Mouse (Mus musculus): ENCODE results near the gene 4933424G06Rik.

The 4933424G06Rik gene

DNA sequence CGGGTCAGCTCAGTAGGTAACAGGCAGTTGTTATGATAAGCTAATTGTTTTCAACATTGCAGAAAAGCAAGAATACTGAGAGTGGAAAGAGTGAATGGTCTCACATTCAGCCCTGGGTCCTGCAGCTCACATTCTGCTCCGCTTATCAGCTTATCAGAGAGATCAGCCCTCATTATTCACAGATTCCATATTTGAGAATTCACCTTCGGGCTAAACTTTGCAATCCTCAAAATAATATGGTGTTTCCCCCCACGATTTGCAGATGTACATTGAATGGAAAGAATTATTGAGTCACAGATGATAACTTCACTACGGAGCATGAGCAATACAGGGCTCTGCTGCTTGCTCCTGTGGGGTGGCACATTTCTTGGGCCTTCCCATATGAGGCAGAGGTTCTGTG lies 58.8 kb downstream of the 4933424G06Rik start:
- no peak for DNase-seq (ENCODE audit: extremely low read depth, low read depth, low spot score)

DNA sequence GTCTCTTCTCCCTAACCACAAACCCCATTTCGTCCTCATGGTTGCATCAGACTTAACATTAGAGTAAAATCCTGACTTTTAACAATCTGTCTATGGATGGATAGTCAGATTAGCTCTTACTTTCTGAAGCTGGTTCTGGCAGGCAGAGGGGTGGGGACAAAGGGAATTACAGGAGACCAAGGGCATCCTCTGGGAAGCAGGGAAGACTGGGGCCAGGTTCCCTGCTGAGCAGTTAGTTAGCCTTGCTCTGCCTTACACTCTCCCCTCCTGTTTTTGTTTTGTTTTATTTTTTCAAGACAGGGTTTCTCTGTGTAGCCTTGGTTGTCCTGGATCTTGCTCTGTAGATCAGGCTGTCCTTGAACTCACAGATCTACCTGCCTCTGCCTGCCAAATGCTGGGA lies 60.0 kb downstream of the 4933424G06Rik start:
- DNase-seq (ENCODE audit: extremely low read depth, low read depth, low spot score): no peak

GRCm38 (mm10) chr1:36770998-36771397 lies 61.0 kb downstream of the 4933424G06Rik start:
- DNase-seq (ENCODE audit: extremely low read depth, low read depth, low spot score): no peak

GRCm38 (mm10) chr1:36772198-36772934 lies 62.4 kb downstream of the 4933424G06Rik start:
- DNase-seq (ENCODE audit: extremely low read depth, low read depth, low spot score): no peak

- no peak for DNase-seq (ENCODE audit: extremely low read depth, low read depth, low spot score)
Measured at GRCm38 (mm10) chr1:36780793-36781192, 70.8 kb downstream of the 4933424G06Rik start.

GRCm38 (mm10) chr1:36782476-36782875 lies 72.5 kb downstream of the 4933424G06Rik start:
- DNase-seq (ENCODE audit: extremely low read depth, low read depth, low spot score): no peak

DNA sequence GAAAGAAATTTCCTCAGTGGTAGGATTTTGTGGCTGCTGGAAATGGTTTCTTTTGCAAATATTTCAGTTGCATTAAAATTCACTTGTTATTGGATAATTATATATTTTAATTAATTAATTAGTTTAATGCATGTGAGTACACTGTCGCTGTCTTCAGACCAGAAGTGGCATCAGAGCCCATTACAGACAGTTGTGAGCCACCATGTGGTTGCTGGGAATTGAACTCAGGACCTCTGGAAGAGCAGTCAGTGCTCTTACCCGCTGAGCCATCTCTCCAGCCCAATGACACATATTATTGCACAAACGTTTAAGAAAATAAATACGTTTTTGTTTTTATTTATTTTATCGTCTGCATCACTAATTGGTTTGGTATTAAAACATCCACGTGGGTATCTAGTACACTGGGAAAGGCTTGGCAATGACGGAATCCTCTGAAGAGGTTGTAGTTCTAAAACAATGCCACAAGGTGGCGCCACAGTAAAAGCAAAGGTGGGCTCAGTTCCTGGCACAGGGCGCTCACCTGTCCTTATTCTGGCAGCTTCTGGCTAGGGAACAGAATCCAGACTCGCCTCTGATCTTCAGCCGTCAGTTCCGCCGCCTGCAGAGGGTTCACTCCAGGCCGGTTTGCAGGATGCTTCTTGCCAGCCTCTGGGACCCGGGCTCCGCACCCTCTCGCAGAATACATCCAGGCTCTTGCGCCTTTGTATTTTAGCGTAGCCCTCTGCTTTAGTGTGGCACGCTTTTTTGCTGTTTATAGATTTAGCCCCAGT lies 74.6 kb downstream of the 4933424G06Rik start:
- DNase-seq (ENCODE audit: extremely low read depth, low read depth, low spot score): peak; percentile 10

GRCm38 (mm10) chr1:36785238-36785641 lies 75.3 kb downstream of the 4933424G06Rik start:
- no peak for DNase-seq (ENCODE audit: extremely low read depth, low read depth, low spot score)

DNA sequence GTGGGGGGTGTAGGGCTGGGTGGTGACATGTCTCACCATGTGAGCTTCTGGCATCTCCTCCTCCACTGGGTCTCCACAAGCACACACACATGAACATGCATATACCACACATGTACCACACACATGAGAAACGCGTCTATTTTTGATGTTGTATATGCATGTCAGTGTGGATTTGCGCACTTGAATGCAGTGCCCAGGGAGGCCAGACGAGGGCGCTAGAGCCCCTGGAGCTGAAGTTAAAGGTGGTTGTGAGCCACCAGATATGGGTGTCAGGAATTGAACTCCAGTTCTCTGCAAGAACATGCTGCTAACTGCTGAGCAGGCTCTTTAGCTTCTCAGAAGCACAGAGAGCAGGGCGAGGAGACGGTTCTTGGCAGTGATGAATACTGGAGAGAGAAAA lies 76.4 kb downstream of the 4933424G06Rik start:
- no peak for DNase-seq (ENCODE audit: extremely low read depth, low read depth, low spot score)

DNA sequence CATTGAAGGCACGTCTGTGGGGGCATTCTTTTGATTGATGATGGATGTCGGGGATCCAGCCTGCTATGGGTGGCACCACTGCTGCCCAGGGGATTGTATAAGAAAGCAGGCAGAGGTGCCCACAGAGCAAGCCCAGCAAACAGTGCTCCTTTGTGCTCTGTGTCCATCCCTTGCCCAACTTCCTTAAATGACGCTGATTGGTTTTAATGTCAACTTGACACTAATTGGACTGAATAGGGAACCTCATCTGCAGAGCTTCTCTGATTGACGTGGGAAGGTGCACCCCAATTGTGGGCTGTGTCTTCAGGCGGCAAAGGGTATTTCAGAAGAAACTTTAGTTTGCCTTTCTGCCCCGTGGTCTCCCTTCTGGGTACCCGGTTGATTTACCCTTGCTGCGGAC lies 79.5 kb downstream of the 4933424G06Rik start:
- no peak for DNase-seq (ENCODE audit: extremely low read depth, low read depth, low spot score)

DNA sequence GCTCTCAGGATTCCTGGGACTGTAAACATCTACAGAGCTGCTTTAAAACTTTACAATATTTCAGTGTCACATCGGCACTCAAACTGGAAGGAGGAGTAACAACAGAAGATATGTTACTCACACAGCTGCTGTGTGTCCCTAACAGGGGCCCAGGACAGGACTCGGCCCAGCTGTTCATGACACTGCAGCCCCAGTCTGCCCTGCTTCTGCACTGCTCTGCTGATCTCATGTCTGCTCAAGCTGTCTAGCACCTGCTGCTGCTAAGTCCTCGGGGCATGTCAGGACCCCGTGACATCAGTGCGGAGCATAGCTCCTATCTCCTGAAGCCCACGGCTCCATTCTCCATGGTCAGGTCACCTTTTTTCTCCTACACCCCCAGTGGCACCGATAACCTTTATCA lies 86.8 kb downstream of the 4933424G06Rik start:
- DNase-seq (ENCODE audit: extremely low read depth, low read depth, low spot score): no peak

GRCm38 (mm10) chr1:36797481-36797880 lies 87.5 kb downstream of the 4933424G06Rik start:
- no peak for DNase-seq (ENCODE audit: extremely low read depth, low read depth, low spot score)

DNA sequence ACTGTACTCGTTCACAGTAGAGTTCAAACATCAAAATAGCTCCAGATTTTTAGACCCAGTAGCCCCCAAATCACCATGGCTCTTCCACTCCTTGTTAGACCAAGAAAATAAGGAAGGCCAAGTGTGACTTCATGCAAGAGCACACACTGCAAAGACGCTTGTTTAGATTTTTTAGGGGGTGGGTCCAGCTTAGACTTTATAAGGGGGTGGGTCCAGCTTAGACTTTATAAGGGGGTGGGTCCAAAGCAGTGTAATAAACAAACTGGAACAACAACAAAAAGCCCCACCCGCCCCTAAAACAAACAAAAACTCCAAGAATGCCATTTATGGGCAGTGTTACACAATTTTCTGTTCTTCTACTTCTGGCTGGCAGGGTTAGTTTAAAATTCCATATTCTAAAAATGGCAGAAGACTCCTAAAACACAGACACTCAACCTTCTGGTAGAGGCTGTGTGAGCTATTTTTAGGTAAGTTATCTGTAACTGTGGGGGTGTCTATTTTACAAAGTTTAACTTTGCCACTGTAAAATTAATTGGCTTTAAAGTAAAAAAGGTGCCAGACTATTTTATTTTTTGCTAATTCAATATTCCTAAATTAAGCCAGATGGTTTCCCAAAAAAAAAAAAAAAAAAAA lies 90.5 kb downstream of the 4933424G06Rik start:
- DNase-seq (ENCODE audit: extremely low read depth, low read depth, low spot score): no peak

DNA sequence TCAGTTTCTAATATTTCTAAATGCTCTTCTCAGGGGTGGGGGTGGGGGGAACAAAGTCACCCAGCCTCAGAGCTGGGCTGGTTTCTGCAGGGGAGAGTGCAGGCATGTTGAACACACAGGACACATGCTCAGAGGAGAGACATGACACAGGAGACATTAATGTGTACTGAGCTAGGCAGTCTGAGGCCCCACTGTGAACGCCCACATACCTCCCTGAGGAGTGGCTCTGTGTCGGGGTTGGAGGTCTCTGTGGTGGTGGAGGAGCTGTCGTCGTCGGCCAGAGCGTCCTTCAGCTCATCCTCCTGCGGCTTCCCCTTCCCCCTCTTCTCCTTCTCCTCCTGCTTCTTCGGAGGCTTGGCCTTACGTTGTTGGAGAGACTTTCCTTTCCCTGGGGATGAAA lies 94.3 kb downstream of the 4933424G06Rik start:
- no peak for DNase-seq (ENCODE audit: extremely low read depth, low read depth, low spot score)

- peak; percentile 78 for DNase-seq (ENCODE audit: extremely low read depth, low read depth, low spot score)
Measured at GRCm38 (mm10) chr1:36804833-36805232, 94.9 kb downstream of the 4933424G06Rik start.

- DNase-seq (ENCODE audit: extremely low read depth, low read depth, low spot score): no peak
Measured at GRCm38 (mm10) chr1:36806181-36806905, 96.4 kb downstream of the 4933424G06Rik start.

- no peak for DNase-seq (ENCODE audit: extremely low read depth, low read depth, low spot score)
Measured at GRCm38 (mm10) chr1:36807086-36807485, 97.1 kb downstream of the 4933424G06Rik start.
